ENCODE assay signal across 13 mouse cellular contexts in the genomic region with DNA sequence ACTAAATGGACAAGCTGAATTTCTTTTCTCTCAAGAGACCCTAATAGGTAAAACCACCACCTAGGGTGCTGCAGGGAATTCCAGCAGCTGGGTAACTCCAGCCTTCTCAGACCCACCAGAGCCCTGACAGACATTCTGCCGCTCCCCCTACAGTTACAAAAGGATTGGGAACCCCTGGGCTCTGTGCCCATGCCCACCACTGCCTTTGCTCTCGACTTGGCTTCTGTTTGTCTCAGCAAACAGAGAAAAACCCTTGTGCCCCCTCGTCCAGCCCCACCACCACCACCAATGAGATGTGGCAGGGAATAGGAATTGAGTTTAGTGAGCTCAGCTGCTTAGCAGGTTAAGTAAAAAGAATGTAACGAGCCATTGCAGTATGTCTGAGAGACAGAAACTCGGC. TPM values are rescaled to one million over a fixed set of nuclear protein-coding genes. Genes with fewer than 3 reads are reported as not detected.
DNase-seq lines count a peak whose midpoint lies in the region; ATAC-seq and TF ChIP-seq lines count a peak whose summit lies in the region.
"Had no signal": no experiment of that assay in that cellular context is flagged by ENCODE, and none has a peak within 500 bp of the region (broad histone marks: within the 10 kb centered on the region; RNA-seq: fewer than 3 reads in every experiment).

No protein-coding gene starts in this region.

- H3K4me2 ChIP-seq in heart, embryonic 13.5 days, result peak overlapping the region; percentile 83; the same call in 1 of the 2 replicates
- 0 out of 2 replicates have a peak overlapping the region, but pooled peaks have one; percentile 85 for H3K4me2 ChIP-seq in intestine, embryonic 16.5 days (ENCODE audit: low read depth, low read length)

- H3K9ac ChIP-seq in heart, embryonic 13.5 days, result peak overlapping the region; percentile 28; the same call in 1 of the 2 replicates
- H3K9ac ChIP-seq in intestine, embryonic 16.5 days (ENCODE audit: low read depth, low read length), result peak overlapping the region; percentile 6; the same call in 1 of the 2 replicates
- H3K9ac ChIP-seq: liver, embryonic 14.5 days had no signal

- DNase-seq in heart, postnatal 10 days, result no peak
- peak; percentile 42 for DNase-seq in testis, postnatal 10 days (ENCODE audit: low spot score)
- no peak for DNase-seq in testis, postnatal 14 days (ENCODE audit: low spot score)
- DNase-seq in heart, adult 11 months, result no peak
- DNase-seq in urinary bladder, adult 18-20 months (ENCODE audit: low spot score in 2 of 2), result no peak
- DNase-seq: adrenal gland, postnatal 10 days had no signal

- no peak for TF ChIP-seq POLR2A in olfactory bulb, adult 2 months (IDR thresholded peaks at IDR 0.05; ENCODE audit: insufficient read depth, low read depth, low read length)

- no peak for TF ChIP-seq CTCF in olfactory bulb, adult 2 months (IDR thresholded peaks at IDR 0.05; ENCODE audit: insufficient read depth, low read depth, low read length)

- ATAC-seq in heart, embryonic 13.5 days (ENCODE audit: extremely low read depth, insufficient number of reproducible peaks, low FRiP score, low TSS enrichment), result no peak
- ATAC-seq in intestine, embryonic 16.5 days, result no peak

- H3K9me3 ChIP-seq in heart, embryonic 13.5 days, result no peaks in the 10 kb centered on the region
- no peaks in the 10 kb centered on the region for H3K9me3 ChIP-seq in intestine, embryonic 16.5 days (ENCODE audit: control insufficient read depth, low read length)

- no peak overlapping the region for H3K27ac ChIP-seq in heart, embryonic 13.5 days (replicated peaks)
- peak overlapping the region; percentile 7; the same call in 1 of the 2 replicates for H3K27ac ChIP-seq in intestine, embryonic 16.5 days (ENCODE audit: low read length)
- no peak overlapping the region for H3K27ac ChIP-seq in olfactory bulb, adult 2 months (ENCODE audit: insufficient read depth, low read depth, low read length)
- H3K27ac ChIP-seq: liver, embryonic 14.5 days had no signal

- no peak overlapping the region for H3K4me3 ChIP-seq in heart, embryonic 13.5 days
- H3K4me3 ChIP-seq in intestine, embryonic 16.5 days (ENCODE audit: low read length), result no peak overlapping the region
- H3K4me3 ChIP-seq in olfactory bulb, adult 2 months (ENCODE audit: insufficient read depth, low read depth, low read length), result peak overlapping the region; percentile 11; the same call in 1 of the 2 replicates

- peaks cover 19% of the 10 kb centered on the region for H3K36me3 ChIP-seq in heart, embryonic 13.5 days
- 0 out of 2 replicates have a peak, but pooled peaks cover 4% of the 10 kb centered on the region for H3K36me3 ChIP-seq in intestine, embryonic 16.5 days (ENCODE audit: control insufficient read depth, insufficient read depth, low read length)

- intact Hi-C loops in heart, postnatal 10 days (cut with DNase I), result no loop called here

- peaks cover 57% of the 10 kb centered on the region for H3K27me3 ChIP-seq in heart, embryonic 13.5 days (replicated peaks)
- peaks cover 4% of the 10 kb centered on the region; the same call in 1 of the 2 replicates for H3K27me3 ChIP-seq in intestine, embryonic 16.5 days (replicated peaks; ENCODE audit: control insufficient read depth, insufficient read depth, low read length)

- WGBS in heart, embryonic 13.5 days, result 75% methylated on average over 5 of the region's 5 CpGs
- WGBS in intestine, embryonic 16.5 days, result 65% methylated on average over 5 of the region's 5 CpGs
- WGBS in olfactory bulb, adult 2 months, result 27% methylated on average over 5 of the region's 5 CpGs

- H3K4me1 ChIP-seq in heart, embryonic 13.5 days, result peaks cover 28% of the 10 kb centered on the region
- peaks cover 30% of the 10 kb centered on the region for H3K4me1 ChIP-seq in intestine, embryonic 16.5 days (ENCODE audit: control insufficient read depth, insufficient read depth, low read length)
- peaks cover 18% of the 10 kb centered on the region for H3K4me1 ChIP-seq in olfactory bulb, adult 2 months (ENCODE audit: control insufficient read depth, insufficient read depth, low read length)

RNA-seq across cellular contexts. Expression of a gene that starts 2.4 kb away (rescaled TPM):
- polyA plus RNA-seq in heart, embryonic 13.5 days (2015; fragmentation: Nextera tagmentation; extraction: Ambion mirVana), result 33.3 and 33.9 TPM in 2 replicates
- total RNA-seq in heart, postnatal 10 days (2021), result 10 to 100 TPM; 29.9 to 31.8 TPM
- 21.4 and 56.5 TPM in 2 replicates for polyA plus RNA-seq in intestine, embryonic 16.5 days (2015; fragmentation: Nextera tagmentation; extraction: Ambion mirVana)
- polyA plus RNA-seq in olfactory bulb, adult 2 months (2012; ENCODE audit: insufficient read depth, insufficient read length, low replicate concordance, missing spikeins), result 415 TPM in 1 of 2 replicates, not detected in the other

RNA-seq across cellular contexts. Expression of a gene that starts 16.5 kb away (rescaled TPM):
- polyA plus RNA-seq in heart, embryonic 13.5 days (2015; fragmentation: Nextera tagmentation; extraction: Ambion mirVana), result 1.2 and 1.4 TPM in 2 replicates
- under 1 TPM; 0.60 to 0.82 TPM for total RNA-seq in heart, postnatal 10 days (2021)
- polyA plus RNA-seq in intestine, embryonic 16.5 days (2015; fragmentation: Nextera tagmentation; extraction: Ambion mirVana), result 2.2 and 2.9 TPM in 2 replicates
- polyA plus RNA-seq in olfactory bulb, adult 2 months (2012; ENCODE audit: insufficient read depth, insufficient read length, low replicate concordance, missing spikeins), result not detected in 2 replicates

RNA-seq across cellular contexts. Expression of a gene that starts 18.5 kb away (rescaled TPM):
- not detected in 2 replicates for polyA plus RNA-seq in heart, embryonic 13.5 days (2015; fragmentation: Nextera tagmentation; extraction: Ambion mirVana)
- total RNA-seq in heart, postnatal 10 days (2021), result under 1 TPM in 1 of 2 experiments, not detected in 1; 0.29 TPM
- 0.71 and 0.77 TPM in 2 replicates for polyA plus RNA-seq in intestine, embryonic 16.5 days (2015; fragmentation: Nextera tagmentation; extraction: Ambion mirVana)
- polyA plus RNA-seq in olfactory bulb, adult 2 months (2012; ENCODE audit: insufficient read depth, insufficient read length, low replicate concordance, missing spikeins), result not detected in 2 replicates
- total RNA-seq: granulocyte monocyte progenitor cell, adult 5-6 weeks; hematopoietic stem cell, adult 5-6 weeks; megakaryocyte-erythroid progenitor cell, adult 5-6 weeks had no signal

RNA-seq across cellular contexts. Expression of a gene that starts 43.9 kb away (rescaled TPM):
- 1.3 and 2.7 TPM in 2 replicates for polyA plus RNA-seq in heart, embryonic 13.5 days (2015; fragmentation: Nextera tagmentation; extraction: Ambion mirVana)
- total RNA-seq in heart, postnatal 10 days (2021), result 10 to 100 TPM; 12.3 to 17.4 TPM
- polyA plus RNA-seq in intestine, embryonic 16.5 days (2015; fragmentation: Nextera tagmentation; extraction: Ambion mirVana), result 0.43 and 0.44 TPM in 2 replicates
- 68.5 TPM in 1 of 2 replicates, not detected in the other for polyA plus RNA-seq in olfactory bulb, adult 2 months (2012; ENCODE audit: insufficient read depth, insufficient read length, low replicate concordance, missing spikeins)
- total RNA-seq: granulocyte monocyte progenitor cell, adult 5-6 weeks; hematopoietic stem cell, adult 5-6 weeks; megakaryocyte-erythroid progenitor cell, adult 5-6 weeks had no signal
